Mouse (Mus musculus) CH12F3 (cell line): ENCODE data around the gene Dmrtc1c1.
"Not testable (repeated sequence)": the region's sequence is repeated elsewhere in the genome, so short reads cannot be mapped to it uniquely, and the experiment has no call there.

Experiments used
- in situ Hi-C: fragments of 300-500 bp; cut with MboI; formaldehyde crosslinking; loops from 2 replicates; pipeline ENCODE4 v1.14.3; 2020; ENCODE audit warnings: low sequenced_read_pairs

The Dmrtc1c1 gene

GRCm38 (mm10) chrX:102802663-102803062 is at the start of gene Dmrtc1c1:
Gene Dmrtc1c1, plus strand, starts transcription at chrX:102802963.
- in situ Hi-C loops = not testable (repeated sequence)

- in situ Hi-C loops = no loop called here
These were observed 36.9 kb upstream of the Dmrtc1c1 start for GRCm38 (mm10) chrX:102765878-102766277.

- in situ Hi-C loops = no loop called here
These were observed 9.5 kb downstream of the Dmrtc1c1 start for GRCm38 (mm10) chrX:102812311-102812710.

- in situ Hi-C loops = not testable (repeated sequence)
These were observed 51.8 kb downstream of the Dmrtc1c1 start, which contains the start of gene Dmrtc1c2 for GRCm38 (mm10) chrX:102854516-102854915. Gene Dmrtc1c2, minus strand, starts transcription at chrX:102854616.
